Mouse (Mus musculus) brown adipose tissue, adult 24 weeks (tissue): ENCODE measurements around the gene Frs2. TPM values are rescaled to one million over a fixed set of nuclear protein-coding genes. Genes with fewer than 3 reads are reported as not detected.

Source experiments
- H3K27ac ChIP-seq: fragments of 200-500 bp; replicated peaks from 2 replicates; pipeline ENCODE4 v1.5.1; 2012; ENCODE audit warnings: low read depth, mild to moderate bottlenecking, low read length
- H3K4me1 ChIP-seq: fragments of 200-500 bp; 2 replicates; pipeline ENCODE4 v1.6.1; 2012; ENCODE audit warnings: low read length, mixed read lengths; ENCODE audit not compliant: control insufficient read depth, insufficient read depth, insufficient read length
- H3K4me3 ChIP-seq: fragments of 200-500 bp; 2 replicates; pipeline ENCODE4 v1.5.1; 2012; ENCODE audit warnings: low read depth, mild to moderate bottlenecking, low read length, moderate library complexity; ENCODE audit not compliant: insufficient read depth
- polyA plus RNA-seq: library from polyadenylated mRNA; stranded (reverse); fragments of >200 nt; gene quantifications from 2 replicates; pipeline ENCODE4 v1.2.4, GENCODE M21; 2012; ENCODE audit not compliant: missing spikeins, insufficient read depth, insufficient read length

Frs2 gene
- polyA plus RNA-seq, 1 experiment = 10.5 TPM

- Histone ChIP-seq H3K4me3 (no peak overlapping the region), H3K4me1 (peaks cover 12% of the 10 kb centered on the region), H3K27ac (no peak overlapping the region)
These were observed 19.6 kb downstream of the Frs2 start for GRCm38 (mm10) chr10:117128693-117129092.

DNA sequence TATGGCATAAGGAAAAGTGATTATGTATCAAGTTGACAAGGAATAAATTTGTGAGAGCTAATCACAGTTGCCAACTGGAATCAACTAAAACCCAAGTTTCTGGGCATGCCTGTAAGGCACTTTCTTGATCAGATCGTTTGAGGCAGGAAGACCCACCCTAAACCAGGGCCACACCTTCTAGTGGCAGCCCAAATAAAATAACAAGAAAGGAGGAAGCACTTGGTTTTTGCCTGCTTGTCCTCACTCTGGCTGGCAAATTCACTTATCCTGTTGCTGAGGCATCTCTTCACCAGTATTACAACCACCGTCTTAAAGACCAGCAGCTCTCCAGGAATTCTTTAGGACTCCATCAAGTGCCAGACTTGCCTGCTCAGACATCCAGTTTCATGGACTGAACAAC lies 20.9 kb downstream of the Frs2 start:
- Histone ChIP-seq H3K4me3 (no peak overlapping the region), H3K27ac (no peak overlapping the region), H3K4me1 (peaks cover 12% of the 10 kb centered on the region)

- Histone ChIP-seq H3K27ac (no peak overlapping the region), H3K4me1 (peaks cover 12% of the 10 kb centered on the region), H3K4me3 (no peak overlapping the region)
These were observed 21.6 kb downstream of the Frs2 start for GRCm38 (mm10) chr10:117126719-117127118.

- Histone ChIP-seq H3K27ac (no peak overlapping the region), H3K4me1 (peaks cover 12% of the 10 kb centered on the region), H3K4me3 (no peak overlapping the region)
These were observed 22.1 kb downstream of the Frs2 start for GRCm38 (mm10) chr10:117126233-117126632.

DNA sequence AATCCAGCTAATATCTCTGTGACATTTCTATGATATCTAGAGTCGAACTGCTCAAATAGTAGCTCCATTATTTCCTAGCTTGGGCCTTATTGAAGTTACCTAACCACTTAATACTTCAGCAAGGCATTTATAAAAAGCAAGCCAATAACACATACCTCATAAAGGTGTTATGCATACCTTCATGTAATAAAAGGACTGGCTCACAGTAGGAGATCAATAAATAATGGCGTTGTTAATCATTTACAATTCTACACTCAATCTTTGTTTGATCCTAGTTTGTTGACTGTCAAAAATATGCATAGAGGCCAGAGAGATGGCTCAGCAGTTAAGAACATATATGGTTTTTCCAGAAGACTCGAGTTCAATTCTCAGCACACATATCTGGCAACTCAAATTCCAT lies 26.9 kb downstream of the Frs2 start:
- Histone ChIP-seq H3K4me3 (no peak overlapping the region), H3K27ac (no peak overlapping the region), H3K4me1 (peaks cover 11% of the 10 kb centered on the region)

DNA sequence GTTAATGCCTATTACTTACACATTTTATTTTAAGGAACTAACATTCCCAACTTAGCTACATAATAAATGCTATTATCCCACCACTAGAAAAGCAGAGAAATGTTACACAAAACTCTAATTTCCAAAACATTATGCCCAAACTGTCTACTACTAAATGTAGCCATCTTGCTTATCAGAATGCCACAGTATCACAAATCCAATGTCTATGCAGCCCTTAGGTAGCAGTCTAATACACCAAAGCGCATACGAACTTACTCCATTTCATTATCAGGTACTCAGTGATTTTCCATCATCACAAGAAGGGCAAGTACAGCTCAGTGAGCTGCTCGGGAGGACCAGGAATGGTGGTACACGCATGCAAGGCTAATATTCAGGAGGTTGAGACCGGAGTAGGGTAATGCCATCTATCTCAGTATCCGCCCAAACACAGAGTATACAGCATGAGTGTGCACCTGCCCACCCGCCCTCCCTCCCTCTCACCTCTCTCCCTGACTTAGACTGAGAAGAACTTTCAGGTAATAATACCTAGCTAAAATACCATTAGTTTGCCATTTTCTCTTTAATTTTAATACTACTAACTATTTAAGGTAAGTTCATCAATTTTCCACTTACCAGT lies 28.2 kb downstream of the Frs2 start:
- Histone ChIP-seq H3K4me3 (no peak overlapping the region), H3K4me1 (peaks cover 8% of the 10 kb centered on the region; the same call in 1 of the 2 replicates), H3K27ac (no peak overlapping the region)

GRCm38 (mm10) chr10:117119531-117119930 lies 28.8 kb downstream of the Frs2 start:
- H3K27ac ChIP-seq = no peak overlapping the region
- H3K4me3 ChIP-seq = no peak overlapping the region
- H3K4me1 ChIP-seq = peaks cover 6% of the 10 kb centered on the region; the same call in 1 of the 2 replicates

DNA sequence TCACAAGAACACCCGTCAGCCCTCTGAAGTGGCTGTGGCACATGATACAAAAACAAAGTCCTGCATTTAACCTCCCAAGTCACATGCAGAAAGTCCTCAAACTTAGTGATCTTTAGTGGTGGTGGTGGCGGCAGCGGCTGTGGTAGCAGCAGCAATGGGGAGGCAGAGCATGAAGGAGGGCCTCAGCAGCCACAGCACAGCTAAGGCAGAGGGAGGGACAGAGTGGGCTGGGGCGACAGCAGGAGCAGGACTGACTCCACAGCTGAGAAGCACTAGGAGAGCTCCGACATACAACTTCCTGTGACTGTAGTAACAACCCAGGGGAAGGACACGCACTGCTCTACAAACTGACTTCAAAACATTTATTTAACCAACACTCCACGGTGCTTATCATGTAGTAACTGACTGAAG lies 29.9 kb downstream of the Frs2 start:
- Histone ChIP-seq H3K27ac (no peak overlapping the region; the same call in 1 of the 2 replicates), H3K4me1 (peaks cover 5% of the 10 kb centered on the region; the same call in 1 of the 2 replicates), H3K4me3 (no peak overlapping the region)

- H3K4me1 ChIP-seq = peaks cover 7% of the 10 kb centered on the region
- H3K27ac ChIP-seq = no peak overlapping the region
- H3K4me3 ChIP-seq = no peak overlapping the region
These were observed 32.7 kb downstream of the Frs2 start for GRCm38 (mm10) chr10:117115652-117116051.

DNA sequence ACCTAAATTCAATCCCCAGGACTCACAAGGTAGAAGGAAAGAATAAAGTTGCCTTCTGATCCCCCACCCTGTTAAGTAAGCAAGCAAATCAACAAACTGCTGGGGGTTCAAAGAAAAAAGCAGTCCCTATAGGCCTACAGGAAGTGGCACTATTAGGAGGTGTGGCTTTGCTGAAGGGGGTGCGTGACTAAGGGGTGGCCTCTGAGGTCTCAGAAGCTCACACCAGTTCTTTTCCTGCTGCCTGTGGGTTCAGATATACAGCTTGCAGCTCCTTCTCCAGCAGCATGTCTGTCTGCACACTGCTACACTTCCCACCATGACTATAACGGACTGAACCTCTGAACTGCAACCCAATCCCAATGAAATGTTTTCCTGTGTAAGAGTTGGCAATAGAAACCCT lies 35.8 kb downstream of the Frs2 start:
- no peak overlapping the region for H3K27ac ChIP-seq
- peaks cover 2% of the 10 kb centered on the region for H3K4me1 ChIP-seq
- no peak overlapping the region for H3K4me3 ChIP-seq

GRCm38 (mm10) chr10:117111455-117111854 lies 36.9 kb downstream of the Frs2 start:
- Histone ChIP-seq H3K4me1 (peaks cover 2% of the 10 kb centered on the region), H3K27ac (peak overlapping the region; percentile 24; the same call in 1 of the 2 replicates), H3K4me3 (no peak overlapping the region)

DNA sequence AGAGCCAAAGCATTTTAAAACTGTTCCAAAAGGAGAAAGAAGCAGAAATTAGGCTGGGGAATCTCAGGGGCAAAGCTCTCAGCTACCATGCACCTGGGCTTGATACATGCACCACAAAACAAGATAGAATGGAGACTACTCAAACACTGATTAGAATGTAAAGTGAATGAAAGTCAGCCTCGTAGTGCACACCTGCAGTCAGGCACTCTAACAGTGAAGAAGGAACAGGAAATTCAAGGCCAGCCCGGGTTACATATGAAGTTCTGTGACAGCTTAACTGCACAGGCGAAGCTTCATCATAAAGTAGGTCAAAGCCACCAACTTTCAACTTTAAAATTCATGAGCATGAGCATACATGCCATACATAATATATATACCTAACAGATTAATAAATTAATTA lies 38.1 kb downstream of the Frs2 start:
- no peak overlapping the region for H3K4me3 ChIP-seq
- peaks cover 2% of the 10 kb centered on the region for H3K4me1 ChIP-seq
- no peak overlapping the region for H3K27ac ChIP-seq

DNA sequence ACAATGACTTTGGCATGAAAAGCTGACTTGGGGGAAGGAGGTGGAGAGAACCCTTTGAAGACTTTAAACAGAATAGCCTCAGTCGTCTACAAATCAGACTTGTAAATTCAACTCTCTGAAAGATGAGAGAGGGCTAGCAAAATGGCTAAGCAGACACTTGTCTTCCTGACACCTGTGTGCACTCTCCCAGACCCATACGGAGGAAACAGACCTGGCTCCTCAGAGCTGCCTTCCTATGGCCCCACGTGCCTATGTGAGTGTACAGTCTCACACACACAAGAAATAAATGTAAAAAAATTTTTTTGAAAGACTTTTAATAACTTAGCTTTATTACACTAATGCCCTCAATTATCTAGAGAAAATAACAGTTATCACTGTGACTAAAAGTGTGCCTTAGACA lies 41.6 kb downstream of the Frs2 start:
- no peak overlapping the region for H3K4me3 ChIP-seq
- no peaks in the 10 kb centered on the region; the same call in none of the 2 replicates for H3K4me1 ChIP-seq
- no peak overlapping the region for H3K27ac ChIP-seq

DNA sequence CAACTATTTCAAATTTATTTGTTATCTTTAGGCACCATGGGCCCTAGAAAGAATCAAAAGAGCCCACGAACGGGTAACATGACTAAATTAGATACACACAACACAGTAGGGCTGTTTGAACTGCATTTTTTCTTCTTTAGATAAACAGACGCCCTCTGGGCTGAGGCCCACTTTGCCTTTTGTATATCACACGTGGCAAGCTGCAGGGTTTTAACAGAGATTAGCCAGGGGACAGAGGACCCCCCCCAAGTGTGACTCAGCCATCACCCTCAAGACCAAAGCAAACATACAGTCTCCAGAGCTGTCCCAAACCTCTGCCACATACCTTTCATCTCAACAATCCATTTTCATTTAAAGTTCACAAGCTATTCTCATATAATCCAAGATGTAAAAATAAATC lies 42.1 kb downstream of the Frs2 start:
- Histone ChIP-seq H3K27ac (no peak overlapping the region), H3K4me1 (no peaks in the 10 kb centered on the region; the same call in 1 of the 2 replicates)

DNA sequence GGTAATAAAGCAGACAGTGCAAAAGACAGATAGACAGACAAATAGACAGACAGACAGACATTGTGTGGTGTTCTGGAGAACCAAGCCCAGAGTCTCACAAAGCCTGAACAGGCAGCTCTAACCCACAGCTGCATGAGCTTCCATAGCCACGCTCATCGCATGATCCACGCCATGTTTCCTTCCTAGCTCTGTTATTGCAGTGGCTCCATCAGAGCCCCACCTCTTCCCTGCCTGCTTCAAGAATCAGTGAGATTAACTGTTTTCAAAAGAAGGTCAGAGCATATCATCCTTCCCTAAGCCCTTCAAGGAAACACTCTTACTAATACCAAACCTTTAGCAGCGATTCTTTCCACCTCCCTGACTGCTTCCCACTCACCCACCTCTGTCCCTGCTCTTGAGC lies 43.3 kb downstream of the Frs2 start:
- Histone ChIP-seq H3K4me3 (no peak overlapping the region), H3K4me1 (no peaks in the 10 kb centered on the region; the same call in 1 of the 2 replicates), H3K27ac (no peak overlapping the region)

More for the DNA sequence above, 42.1 kb downstream of the Frs2 start:
- H3K4me3 ChIP-seq = no peak overlapping the region

- Histone ChIP-seq H3K27ac (no peak overlapping the region), H3K4me3 (no peak overlapping the region), H3K4me1 (no peaks in the 10 kb centered on the region; the same call in 1 of the 2 replicates)
These were observed 44.3 kb downstream of the Frs2 start for GRCm38 (mm10) chr10:117103854-117104598.
